10 mouse cellular contexts compared by ENCODE assay signal in the genomic region with DNA sequence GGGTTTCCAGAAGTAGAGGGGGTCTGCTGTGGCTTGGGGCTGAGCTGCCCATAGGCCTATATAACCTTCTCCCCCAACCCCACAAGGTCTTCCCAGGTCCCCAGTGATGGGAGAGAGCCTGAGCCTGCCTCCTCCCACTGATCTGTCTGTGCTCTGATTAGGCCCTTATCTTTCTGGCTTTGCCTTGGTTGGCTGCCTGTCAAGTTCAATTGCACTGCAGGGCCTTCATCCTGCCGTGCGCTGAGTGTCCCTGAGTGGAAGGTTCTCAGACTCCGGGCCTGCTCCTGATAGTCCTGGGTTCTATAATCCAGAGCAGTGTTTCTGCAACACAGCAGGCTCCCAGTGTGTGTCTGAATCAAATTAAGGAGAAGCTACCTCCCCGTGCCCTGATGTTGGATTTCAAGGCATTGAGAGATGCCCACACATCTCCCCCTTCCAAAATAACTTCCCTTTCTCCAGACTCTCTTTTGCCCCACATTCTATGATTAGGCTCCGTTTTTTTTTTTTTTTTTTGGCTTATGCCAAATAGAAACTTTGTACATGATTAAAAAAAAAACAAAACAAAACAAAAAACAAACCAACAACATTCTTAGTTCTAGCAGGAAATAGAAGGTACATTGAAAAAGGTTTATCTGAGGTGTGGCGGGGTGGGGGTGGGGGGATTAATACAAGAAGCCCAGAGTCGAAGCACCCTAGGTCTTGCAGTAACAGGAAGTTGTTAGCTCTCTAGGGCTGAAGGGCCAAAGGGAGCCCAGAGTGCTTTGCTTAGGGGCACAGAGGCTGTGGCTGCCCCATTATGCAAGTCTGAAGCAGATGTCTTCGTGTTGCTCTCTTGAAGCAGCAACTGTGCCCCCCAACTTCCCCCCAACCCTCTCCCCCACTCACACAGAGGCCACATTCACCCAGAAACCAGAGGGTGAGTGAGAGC.
DNase-seq lines count a peak whose midpoint lies in the region; ATAC-seq and TF ChIP-seq lines count a peak whose summit lies in the region.
"Had no signal": no experiment of that assay in that cellular context is flagged by ENCODE, and none has a peak within 500 bp of the region (broad histone marks: within the 10 kb centered on the region; RNA-seq: fewer than 3 reads in every experiment).

No protein-coding gene starts in this region.

- WGBS in kidney, adult 2 months, result 52% methylated on average over 8 of the region's 8 CpGs
- 22% methylated on average over 8 of the region's 8 CpGs for WGBS in heart, embryonic 15.5 days
- 41% methylated on average over 8 of the region's 8 CpGs for WGBS in midbrain, postnatal 0 days
- 58% methylated on average over 8 of the region's 8 CpGs for WGBS in hindbrain, embryonic 14.5 days

- no peaks in the 10 kb centered on the region for H3K27me3 ChIP-seq in kidney, adult 2 months (replicated peaks; ENCODE audit: control insufficient read depth, insufficient read depth, low read length)
- no peaks in the 10 kb centered on the region for H3K27me3 ChIP-seq in heart, embryonic 15.5 days
- H3K27me3 ChIP-seq in midbrain, postnatal 0 days (ENCODE audit: insufficient read depth, low read length), result no peaks in the 10 kb centered on the region
- H3K27me3 ChIP-seq in hindbrain, embryonic 14.5 days (ENCODE audit: control insufficient read depth, insufficient read depth, low read length), result no peaks in the 10 kb centered on the region
- H3K27me3 ChIP-seq: midbrain, embryonic 15.5 days had no signal

- no peak for TF ChIP-seq CTCF in kidney, adult 2 months (conservative IDR thresholded peaks at IDR 0.05; ENCODE audit: insufficient read depth, insufficient read length, low read depth, low read length)
- no peak for TF ChIP-seq CTCF in midbrain, postnatal 0 days (IDR thresholded peaks at IDR 0.05)

- H3K27ac ChIP-seq in kidney, adult 2 months (ENCODE audit: insufficient read depth, low read depth, low read length), result no peak overlapping the region
- peak overlapping the region; percentile 71 for H3K27ac ChIP-seq in heart, embryonic 15.5 days
- H3K27ac ChIP-seq in midbrain, postnatal 0 days (ENCODE audit: low read depth, low read length), result no peak overlapping the region
- H3K27ac ChIP-seq in hindbrain, embryonic 14.5 days, result no peak overlapping the region
- H3K27ac ChIP-seq: layer of hippocampus, adult 2 months; midbrain, embryonic 15.5 days had no signal

- ATAC-seq in heart, embryonic 15.5 days (replicated peaks; ENCODE audit: insufficient number of reproducible peaks, insufficient read depth, low FRiP score, low read depth), result peak; percentile 69
- ATAC-seq in megakaryocyte, adult 5-6 weeks (ENCODE audit: poor library complexity, severe bottlenecking), result peak; percentile 52
- ATAC-seq in midbrain, postnatal 0 days (ENCODE audit: low FRiP score), result no peak
- ATAC-seq in hindbrain, embryonic 14.5 days (ENCODE audit: low FRiP score), result no peak
- ATAC-seq: midbrain, embryonic 15.5 days had no signal

- no peak for TF ChIP-seq POLR2A in kidney, adult 2 months (IDR thresholded peaks at IDR 0.05; ENCODE audit: low read depth, low read length)

- no peak overlapping the region for H3K9ac ChIP-seq in heart, embryonic 15.5 days
- no peak overlapping the region for H3K9ac ChIP-seq in midbrain, postnatal 0 days (replicated peaks; ENCODE audit: low read length, poor library complexity, severe bottlenecking)
- no peak overlapping the region for H3K9ac ChIP-seq in hindbrain, embryonic 14.5 days
- H3K9ac ChIP-seq: midbrain, embryonic 15.5 days had no signal

- H3K4me3 ChIP-seq in kidney, adult 2 months (ENCODE audit: insufficient read depth, low read depth, low read length), result no peak overlapping the region
- H3K4me3 ChIP-seq in heart, embryonic 15.5 days, result no peak overlapping the region
- no peak overlapping the region for H3K4me3 ChIP-seq in midbrain, postnatal 0 days (ENCODE audit: low read depth, low read length)
- H3K4me3 ChIP-seq in hindbrain, embryonic 14.5 days (replicated peaks; ENCODE audit: low read length), result no peak overlapping the region
- H3K4me3 ChIP-seq: layer of hippocampus, adult 2 months; midbrain, embryonic 15.5 days had no signal

- H3K9me3 ChIP-seq in heart, embryonic 15.5 days (replicated peaks), result no peaks in the 10 kb centered on the region
- no peaks in the 10 kb centered on the region for H3K9me3 ChIP-seq in midbrain, postnatal 0 days (ENCODE audit: low read length)
- H3K9me3 ChIP-seq in hindbrain, embryonic 14.5 days (ENCODE audit: control insufficient read depth, low read length), result no peaks in the 10 kb centered on the region
- H3K9me3 ChIP-seq: midbrain, embryonic 15.5 days had no signal

- H3K4me2 ChIP-seq in heart, embryonic 15.5 days, result no peak overlapping the region
- H3K4me2 ChIP-seq in midbrain, postnatal 0 days (ENCODE audit: low read depth, low read length, poor library complexity, severe bottlenecking), result no peak overlapping the region
- H3K4me2 ChIP-seq in hindbrain, embryonic 14.5 days (replicated peaks), result no peak overlapping the region
- H3K4me2 ChIP-seq: midbrain, embryonic 15.5 days had no signal

- no peaks in the 10 kb centered on the region for H3K36me3 ChIP-seq in kidney, adult 2 months (ENCODE audit: control insufficient read depth, insufficient read depth, low read length)
- H3K36me3 ChIP-seq in heart, embryonic 15.5 days, result no peaks in the 10 kb centered on the region
- no peaks in the 10 kb centered on the region for H3K36me3 ChIP-seq in midbrain, postnatal 0 days (ENCODE audit: insufficient read depth, low read length)
- H3K36me3 ChIP-seq in hindbrain, embryonic 14.5 days (replicated peaks; ENCODE audit: control insufficient read depth, insufficient read depth), result no peaks in the 10 kb centered on the region
- H3K36me3 ChIP-seq: midbrain, embryonic 15.5 days had no signal

- peak; percentile 10 for DNase-seq in kidney, adult 2 months
- no peak for DNase-seq in kidney, adult 18-20 months
- DNase-seq in adrenal gland, postnatal 36 days, result peak; percentile 86
- DNase-seq in cerebellum, adult 18-20 months, result no peak
- DNase-seq in midbrain, postnatal 0 days (ENCODE audit: low spot score), result no peak
- DNase-seq in hindbrain, embryonic 14.5 days (ENCODE audit: low spot score), result no peak

- no peaks in the 10 kb centered on the region for H3K4me1 ChIP-seq in kidney, adult 2 months (ENCODE audit: control insufficient read depth, insufficient read depth, low read length)
- peaks cover 25% of the 10 kb centered on the region for H3K4me1 ChIP-seq in heart, embryonic 15.5 days (replicated peaks)
- no peaks in the 10 kb centered on the region for H3K4me1 ChIP-seq in midbrain, postnatal 0 days (ENCODE audit: insufficient read depth, low read length)
- H3K4me1 ChIP-seq in hindbrain, embryonic 14.5 days (replicated peaks; ENCODE audit: control insufficient read depth, insufficient read depth, low read length), result no peaks in the 10 kb centered on the region
- H3K4me1 ChIP-seq: midbrain, embryonic 15.5 days had no signal

Comparison
In these comparisons a context has a peak if more than half of its experiments do, and no peak if none do; other contexts are left out.
1. DNase-seq: peak in kidney, adult 2 months (single experiment) and adrenal gland, postnatal 36 days (2 of 2); none in kidney, adult 18-20 months (single experiment), cerebellum, adult 18-20 months (0 of 2), midbrain, postnatal 0 days (single experiment) and hindbrain, embryonic 14.5 days (single experiment).
2. ATAC-seq: peak in heart, embryonic 15.5 days (single experiment) and megakaryocyte, adult 5-6 weeks (single experiment); none in midbrain, postnatal 0 days (single experiment) and hindbrain, embryonic 14.5 days (single experiment).